Mouse (Mus musculus) forebrain, embryonic 10.5 days (tissue): Measurements from ENCODE around the gene Pigv. TPM values are rescaled to one million over a fixed set of nuclear protein-coding genes. Genes with fewer than 3 reads are reported as not detected.
A peak's percentile ranks its signal among the peaks of the same experiment; 100 is the strongest.

ENCODE experiments used
- DNase-seq: peaks from one replicate; pipeline ENCODE4 v3.0.0-alpha.2; 2017; ENCODE audit warnings: low spot score; ENCODE audit errors: extremely low spot score
- H3K27ac ChIP-seq: fragments of 300-500 bp; sonication (generic); 2 replicates; pipeline ENCODE4 v1.5.1; 2016; ENCODE audit warnings: mild to moderate bottlenecking
- H3K27me3 ChIP-seq: fragments of 300-500 bp; sonication (generic); 2 replicates; pipeline ENCODE4 v1.6.1; 2016; ENCODE audit warnings: mild to moderate bottlenecking; ENCODE audit not compliant: poor library complexity, severe bottlenecking
- H3K36me3 ChIP-seq: fragments of 300-500 bp; sonication (generic); replicated peaks from 2 replicates; pipeline ENCODE4 v1.6.1; 2016; ENCODE audit warnings: mild to moderate bottlenecking, moderate library complexity
- H3K4me1 ChIP-seq: fragments of 300-500 bp; sonication (generic); 2 replicates; pipeline ENCODE4 v1.6.1; 2016
- H3K4me3 ChIP-seq: fragments of 300-500 bp; sonication (generic); 2 replicates; pipeline ENCODE4 v1.5.1; 2016; ENCODE audit warnings: mild to moderate bottlenecking, moderate library complexity
- H3K9me3 ChIP-seq: fragments of 300-500 bp; sonication (generic); 2 replicates; pipeline ENCODE4 v1.6.1; 2016; ENCODE audit warnings: mild to moderate bottlenecking, moderate library complexity
- WGBS: fragments of 180-500 bp; shearing (Covaris S2); methylation state at CpG from one replicate; pipeline ENCODE4 v1.1.7; 2016; 5-methylcytosine and 5-hydroxymethylcytosine counted together
- polyA plus RNA-seq: library from polyadenylated mRNA; unstranded; fragments of >200 nt; fragmentation: Nextera tagmentation; extraction: Ambion mirVana; gene quantifications from 2 replicates; pipeline ENCODE4 v1.2.1, GENCODE M21; 2016

Pigv gene
- polyA plus RNA-seq, 1 experiment from 2014 or later = 17.3 TPM

DNA sequence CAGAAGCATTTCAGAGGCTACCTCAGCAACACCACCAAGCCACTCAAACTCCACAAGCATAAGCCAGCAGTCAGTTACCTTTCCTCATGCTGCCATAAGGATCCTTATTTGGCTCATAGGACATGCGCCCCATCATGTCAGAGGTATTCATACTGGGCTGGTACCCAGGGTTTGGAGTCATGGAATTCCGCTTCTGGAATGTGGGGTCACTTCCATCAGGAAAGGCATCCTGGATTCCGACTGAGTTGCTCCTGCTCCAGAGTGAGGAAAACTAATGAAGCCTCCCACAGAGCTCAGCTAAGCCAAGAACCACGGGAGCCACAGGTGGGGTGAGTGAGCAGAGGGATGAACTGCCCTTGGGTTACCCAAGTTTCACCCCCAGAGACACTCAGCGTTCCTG is 14.7 kb upstream of the Pigv start:
- DNase-seq = no peak
- no peaks in the 10 kb centered on the region for H3K27me3 ChIP-seq
- no peaks in the 10 kb centered on the region for H3K9me3 ChIP-seq
- H3K4me1 ChIP-seq = no peaks in the 10 kb centered on the region
- H3K27ac ChIP-seq = no peak overlapping the region
- H3K36me3 ChIP-seq = peaks cover 100% of the 10 kb centered on the region
- WGBS = 90% methylated on average over 5 of the region's 5 CpGs
- H3K4me3 ChIP-seq = no peak overlapping the region

DNA sequence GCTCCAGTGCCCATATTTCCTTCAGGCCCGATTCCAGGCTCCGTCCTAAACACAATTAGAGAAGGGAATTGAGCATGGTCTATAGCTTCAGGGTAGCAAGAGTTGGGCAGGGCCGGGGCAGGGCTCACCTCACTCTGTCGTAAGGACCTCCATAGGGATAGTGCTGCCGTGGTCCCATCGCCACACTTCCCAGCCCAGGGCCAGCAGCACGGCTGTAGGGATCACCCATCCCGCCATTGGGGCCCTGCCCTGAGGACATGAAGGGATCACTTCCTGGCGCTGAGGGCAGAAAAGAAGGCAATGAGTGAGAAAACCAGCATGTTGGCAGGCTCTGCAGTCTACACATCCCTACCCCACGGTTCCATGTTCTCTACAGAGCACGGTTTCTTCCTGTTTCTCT is 14.1 kb upstream of the Pigv start:
- Histone ChIP-seq H3K4me3 (no peak overlapping the region), H3K27me3 (no peaks in the 10 kb centered on the region), H3K9me3 (no peaks in the 10 kb centered on the region), H3K36me3 (peaks cover 100% of the 10 kb centered on the region), H3K4me1 (no peaks in the 10 kb centered on the region), H3K27ac (no peak overlapping the region)
- WGBS = 93% methylated on average over 11 of the region's 11 CpGs
- DNase-seq = no peak

DNA sequence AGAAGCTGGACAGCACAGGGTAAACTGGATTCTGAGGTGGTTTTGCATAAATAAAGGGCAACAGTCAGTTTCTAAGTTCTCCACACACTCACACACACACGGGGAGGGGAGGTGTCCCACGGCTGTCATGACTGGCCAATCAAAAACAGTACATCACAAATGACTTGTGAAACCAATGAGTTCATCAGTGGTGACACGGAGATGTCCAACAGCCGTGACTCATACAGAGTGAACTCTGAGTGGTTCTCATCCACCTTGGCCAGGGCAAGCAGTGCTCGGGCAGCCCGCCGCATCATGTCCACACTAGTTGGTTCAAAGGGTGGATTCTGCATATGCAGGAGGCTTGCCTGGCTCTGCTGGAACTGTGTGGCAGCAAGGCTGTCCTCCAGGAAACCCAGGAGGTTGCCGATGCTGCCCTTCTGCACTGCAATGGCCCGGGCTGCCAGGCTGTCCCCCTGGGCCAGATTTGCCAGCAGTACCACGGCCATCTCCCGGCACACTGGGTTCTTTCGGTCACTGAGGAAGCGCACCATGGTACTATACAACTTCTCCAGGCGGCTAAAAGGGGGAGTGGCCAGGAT is 7.8 kb upstream of the Pigv start:
- Histone ChIP-seq H3K9me3 (no peaks in the 10 kb centered on the region), H3K27me3 (no peaks in the 10 kb centered on the region), H3K4me1 (peaks cover 32% of the 10 kb centered on the region), H3K36me3 (peaks cover 80% of the 10 kb centered on the region), H3K27ac (no peak overlapping the region), H3K4me3 (no peak overlapping the region)
- 90% methylated on average over 14 of the region's 14 CpGs for WGBS
- no peak for DNase-seq

DNA sequence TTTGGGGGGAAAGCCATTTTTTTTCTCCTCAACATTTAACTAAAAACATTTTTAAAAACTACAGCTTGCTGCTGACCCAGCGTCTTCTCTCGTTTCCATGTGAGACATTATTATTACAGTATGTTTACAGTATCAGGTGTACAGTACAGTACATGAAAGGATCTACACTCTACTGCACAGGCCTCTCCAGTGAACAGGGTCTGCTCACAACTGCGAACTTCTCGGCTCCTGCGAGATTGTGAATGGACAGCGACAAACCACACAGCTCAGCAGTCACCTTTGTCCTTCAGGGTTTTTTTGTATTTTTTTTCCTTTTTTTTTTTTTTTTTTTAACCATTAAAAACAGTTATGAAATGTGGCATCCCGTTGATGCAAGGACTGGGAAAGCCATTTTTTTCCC is 7.2 kb upstream of the Pigv start:
- WGBS = 91% methylated on average over 7 of the region's 7 CpGs
- peaks cover 38% of the 10 kb centered on the region for H3K4me1 ChIP-seq
- peaks cover 74% of the 10 kb centered on the region for H3K36me3 ChIP-seq
- no peaks in the 10 kb centered on the region for H3K9me3 ChIP-seq
- H3K4me3 ChIP-seq = no peak overlapping the region
- no peak for DNase-seq
- no peaks in the 10 kb centered on the region for H3K27me3 ChIP-seq
- no peak overlapping the region for H3K27ac ChIP-seq

DNA sequence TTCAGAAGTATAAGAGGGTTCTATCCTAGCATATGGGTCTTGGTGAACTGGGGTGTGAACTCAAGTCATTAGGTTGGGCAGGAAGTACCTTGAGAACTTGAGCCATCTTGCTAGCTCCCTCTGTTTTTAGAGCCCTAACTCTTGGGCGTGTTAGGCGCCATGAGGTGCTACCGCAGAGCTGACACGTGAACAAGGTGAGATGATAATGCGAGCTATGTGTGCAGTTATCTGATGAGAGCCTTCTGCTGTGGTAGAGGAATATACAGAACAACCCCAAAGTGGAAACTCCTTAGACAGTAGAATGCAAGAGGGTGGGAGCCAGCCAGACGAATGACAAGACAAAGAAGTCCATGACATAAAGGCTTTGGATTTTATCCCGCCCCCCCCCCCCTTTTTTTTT is 4.8 kb upstream of the Pigv start:
- DNase-seq = no peak
- H3K36me3 ChIP-seq = peaks cover 50% of the 10 kb centered on the region
- H3K4me1 ChIP-seq = peaks cover 62% of the 10 kb centered on the region
- H3K27me3 ChIP-seq = no peaks in the 10 kb centered on the region
- 83% methylated on average over 7 of the region's 7 CpGs for WGBS
- H3K9me3 ChIP-seq = no peaks in the 10 kb centered on the region
- H3K4me3 ChIP-seq = no peak overlapping the region
- H3K27ac ChIP-seq = no peak overlapping the region

DNA sequence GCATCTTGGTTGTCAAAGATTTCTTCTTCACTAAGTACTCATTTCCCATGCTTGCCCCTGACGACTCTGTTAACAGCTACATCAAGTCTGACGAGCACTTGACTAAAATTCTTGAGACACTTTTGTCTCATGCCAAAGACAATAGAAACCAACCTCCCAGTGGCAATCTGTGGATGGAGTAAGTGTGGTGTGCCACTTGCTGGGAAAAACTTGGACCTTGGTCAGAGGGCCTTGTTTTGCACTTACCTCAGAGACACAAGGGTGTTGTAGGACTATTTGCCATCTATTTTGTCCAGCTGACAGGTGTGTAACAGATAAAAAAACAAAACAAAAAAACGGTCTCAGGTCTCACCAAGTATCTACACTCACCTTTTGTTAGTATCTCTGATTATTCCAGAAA is 3.7 kb upstream of the Pigv start:
- peak overlapping the region; percentile 96 for H3K27ac ChIP-seq
- no peak for DNase-seq
- WGBS = 34% methylated on average over 3 of the region's 3 CpGs
- H3K36me3 ChIP-seq = peaks cover 39% of the 10 kb centered on the region
- peaks cover 71% of the 10 kb centered on the region for H3K4me1 ChIP-seq
- peak overlapping the region; percentile 29 for H3K4me3 ChIP-seq
- H3K27me3 ChIP-seq = no peaks in the 10 kb centered on the region
- H3K9me3 ChIP-seq = no peaks in the 10 kb centered on the region

DNA sequence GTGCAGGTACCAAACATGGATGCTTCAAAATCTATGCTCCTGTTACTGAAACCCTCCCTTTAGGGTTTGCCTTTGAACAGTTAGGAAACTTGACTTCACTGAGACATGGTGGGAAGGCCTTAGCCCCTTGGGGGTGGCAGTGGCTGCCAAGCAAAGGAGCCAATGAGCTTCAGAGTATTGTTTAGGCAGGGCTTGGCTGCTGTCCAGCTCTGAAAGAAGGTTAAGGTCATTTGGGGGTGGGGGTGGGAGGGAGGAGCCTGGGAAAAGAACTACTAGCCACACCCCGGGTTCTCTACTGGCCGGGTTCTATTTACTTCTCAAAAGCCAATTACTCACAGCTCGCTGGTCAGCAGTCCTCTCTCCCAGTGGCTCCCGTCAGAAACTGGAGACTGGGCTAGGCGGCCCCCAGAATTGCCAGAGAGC is 3.2 kb upstream of the Pigv start:
- Histone ChIP-seq H3K27me3 (no peaks in the 10 kb centered on the region), H3K27ac (peak overlapping the region; percentile 96), H3K36me3 (peaks cover 34% of the 10 kb centered on the region), H3K9me3 (no peaks in the 10 kb centered on the region), H3K4me1 (peaks cover 77% of the 10 kb centered on the region), H3K4me3 (peak overlapping the region; percentile 29)
- 4% methylated on average over 5 of the region's 5 CpGs for WGBS
- DNase-seq = peak; percentile 80

DNA sequence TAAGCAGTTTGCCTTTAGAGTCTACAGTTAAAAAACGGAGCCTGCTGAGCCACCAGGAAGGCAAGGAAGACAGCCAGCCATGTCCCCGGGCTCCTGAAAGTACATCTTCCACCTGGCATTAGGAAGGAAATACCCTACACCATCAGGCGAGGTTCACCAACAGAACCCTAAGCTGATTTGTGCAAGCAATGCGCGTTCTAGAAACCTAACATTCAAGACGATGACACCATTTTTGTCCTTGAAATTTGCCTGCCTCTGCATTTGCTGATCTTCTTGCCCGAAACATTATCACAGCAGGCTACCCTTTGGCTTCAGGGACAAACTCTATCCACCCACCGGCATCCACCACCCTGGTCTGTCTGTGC is 1.9 kb upstream of the Pigv start:
- H3K27ac ChIP-seq = peak overlapping the region; percentile 96; the same call in 1 of the 2 replicates
- H3K36me3 ChIP-seq = peaks cover 21% of the 10 kb centered on the region
- no peak overlapping the region for H3K4me3 ChIP-seq
- DNase-seq = no peak
- no peaks in the 10 kb centered on the region for H3K27me3 ChIP-seq
- H3K4me1 ChIP-seq = peaks cover 87% of the 10 kb centered on the region
- H3K9me3 ChIP-seq = no peaks in the 10 kb centered on the region
- WGBS = 80% methylated on average over 8 of the region's 8 CpGs

DNA sequence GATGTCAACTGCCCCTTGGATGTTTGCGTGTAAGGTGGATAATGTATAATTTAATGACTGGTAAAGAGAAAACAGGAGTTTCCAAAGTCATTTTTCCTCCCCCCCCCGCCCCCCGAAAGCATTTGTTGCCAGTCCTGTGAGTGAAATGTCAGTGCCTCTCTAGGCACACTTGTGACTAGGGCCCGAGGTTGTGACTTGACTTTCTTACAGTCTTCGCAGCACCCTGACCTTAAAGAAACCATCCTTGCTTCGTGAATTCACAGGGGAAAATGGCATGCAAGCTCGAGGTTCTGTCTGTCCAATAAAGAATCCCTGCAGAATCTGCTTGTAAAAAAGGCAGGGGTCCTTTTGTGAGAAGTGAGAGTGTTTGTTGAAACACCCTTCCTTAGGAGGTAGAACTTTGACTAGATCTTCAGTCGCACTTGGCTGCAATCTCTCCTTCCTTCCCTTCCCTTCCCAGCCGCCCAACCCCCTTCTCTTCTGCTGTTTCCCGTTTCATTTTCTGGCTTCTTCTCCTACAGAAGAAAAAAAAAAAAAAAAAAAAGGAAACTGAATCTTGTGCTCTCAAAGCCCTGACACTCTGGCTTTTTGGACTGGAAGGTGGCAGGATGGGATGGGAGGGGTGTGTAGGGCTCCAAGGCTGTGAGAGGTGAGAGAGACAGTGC is 1.4 kb upstream of the Pigv start:
- Histone ChIP-seq H3K27me3 (no peaks in the 10 kb centered on the region), H3K36me3 (peaks cover 15% of the 10 kb centered on the region), H3K27ac (peak overlapping the region; percentile 96), H3K9me3 (no peaks in the 10 kb centered on the region), H3K4me3 (peak overlapping the region; percentile 73; the same call in 1 of the 2 replicates), H3K4me1 (peaks cover 87% of the 10 kb centered on the region)
- no peak for DNase-seq
- WGBS = 54% methylated on average over 10 of the region's 10 CpGs

DNA sequence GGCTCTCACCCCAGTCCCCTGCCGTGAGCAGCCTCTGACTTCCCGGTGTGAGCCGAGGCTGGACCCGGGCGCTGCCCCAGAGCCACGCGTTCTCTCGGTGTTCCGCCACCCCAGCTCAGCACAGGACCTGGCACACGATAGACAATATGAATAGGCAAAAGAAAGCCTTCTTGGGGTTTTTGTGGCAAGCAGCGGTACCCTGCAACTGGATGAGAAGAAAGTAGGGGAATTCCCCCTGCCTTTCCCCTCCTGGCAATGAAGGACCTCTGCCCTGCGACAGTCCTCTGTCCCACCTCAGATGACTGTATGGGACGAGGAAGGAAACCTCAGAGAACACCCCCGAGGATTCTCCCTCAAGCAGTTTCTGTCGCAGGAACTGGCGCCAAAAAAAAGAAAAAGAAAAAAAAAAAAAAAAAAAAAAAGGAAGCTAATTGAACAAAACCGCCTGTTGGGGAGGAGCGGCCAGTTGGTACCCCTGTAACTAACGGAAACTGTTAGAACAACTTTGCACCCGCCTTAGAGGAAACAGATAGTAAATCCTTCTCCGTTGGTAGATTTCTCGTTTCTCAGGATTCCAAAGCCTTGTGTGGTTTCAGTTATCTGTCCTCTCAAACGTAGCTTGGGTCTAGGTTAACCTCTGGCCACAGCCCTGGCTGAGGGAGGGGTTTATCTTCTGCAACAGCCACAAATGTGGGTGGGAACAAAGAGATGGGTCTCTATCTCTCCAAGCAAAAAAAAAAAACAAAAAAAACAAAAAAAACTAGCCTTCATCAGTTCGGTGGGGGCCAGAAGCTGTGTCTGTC is 599 bp upstream of the Pigv start:
- WGBS = 7% methylated on average over 24 of the region's 24 CpGs
- H3K36me3 ChIP-seq = peaks cover 11% of the 10 kb centered on the region
- H3K4me3 ChIP-seq = peak overlapping the region; percentile 73
- no peaks in the 10 kb centered on the region for H3K9me3 ChIP-seq
- no peak for DNase-seq
- no peaks in the 10 kb centered on the region for H3K27me3 ChIP-seq
- H3K27ac ChIP-seq = peak overlapping the region; percentile 96
- peaks cover 82% of the 10 kb centered on the region for H3K4me1 ChIP-seq

DNA sequence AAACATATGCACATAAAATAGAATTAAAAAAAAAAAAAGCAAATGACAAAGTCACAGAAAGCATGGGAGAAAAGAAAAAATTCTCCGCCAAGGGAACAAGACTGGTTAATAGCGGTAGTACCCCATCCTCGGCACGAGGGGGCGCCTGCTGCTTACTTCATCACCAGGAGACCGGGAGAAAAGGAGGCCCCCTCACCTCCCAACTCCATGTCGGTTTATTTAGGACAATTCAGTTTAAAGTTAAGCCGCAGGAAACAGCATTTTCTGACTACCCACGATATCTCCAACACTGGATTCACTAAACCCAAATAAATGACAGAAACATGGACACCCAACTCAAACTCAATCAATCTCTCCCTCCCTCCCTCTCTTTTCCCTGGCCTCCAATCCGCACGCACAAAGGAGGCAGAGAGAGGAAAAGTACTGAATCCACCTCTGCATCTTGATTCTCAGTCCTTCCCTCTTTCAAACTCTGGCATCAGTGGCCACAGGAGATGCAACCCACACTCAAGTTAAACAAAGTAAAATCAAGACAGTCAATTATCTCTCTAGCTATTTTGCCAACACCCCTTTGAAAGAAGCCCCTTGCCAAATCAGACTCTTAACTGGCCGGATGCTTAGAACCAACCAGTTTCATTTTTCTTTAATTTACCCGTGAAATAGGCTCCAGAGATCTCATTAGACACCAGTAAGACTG is 1.1 kb downstream of the Pigv start:
- WGBS = 5% methylated on average over 13 of the region's 13 CpGs
- peak overlapping the region; percentile 73 for H3K4me3 ChIP-seq
- H3K9me3 ChIP-seq = no peaks in the 10 kb centered on the region
- H3K36me3 ChIP-seq = peaks cover 13% of the 10 kb centered on the region
- peak overlapping the region; percentile 96 for H3K27ac ChIP-seq
- peak; percentile 83 for DNase-seq
- H3K4me1 ChIP-seq = peaks cover 66% of the 10 kb centered on the region
- H3K27me3 ChIP-seq = no peaks in the 10 kb centered on the region

DNA sequence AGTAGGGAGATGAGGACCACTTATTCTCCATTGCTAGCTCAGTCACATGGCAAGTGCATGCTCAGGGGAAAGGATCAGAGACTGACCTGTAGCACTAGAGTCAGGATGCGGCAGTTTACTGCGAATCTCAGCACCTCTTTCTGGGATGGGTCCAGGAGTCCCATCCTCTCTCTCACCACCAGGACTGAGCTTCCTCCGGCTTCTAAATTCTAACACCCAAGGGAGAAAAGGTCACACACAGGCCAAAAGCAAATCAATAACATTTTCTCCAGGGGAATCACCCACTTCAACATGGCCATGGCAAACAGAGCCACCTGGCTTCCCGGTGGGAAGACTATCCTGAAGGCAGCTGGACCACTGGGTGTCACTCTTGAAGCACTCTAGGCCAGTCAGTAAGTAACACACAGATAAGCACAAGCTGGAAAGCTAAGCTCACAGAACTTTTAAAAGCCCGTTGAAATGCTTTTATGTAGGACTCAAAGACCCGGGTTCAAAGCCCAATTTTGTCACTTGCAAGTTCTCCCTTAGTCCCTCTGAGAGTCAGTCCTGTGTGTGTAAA is 2.7 kb downstream of the Pigv start:
- Histone ChIP-seq H3K36me3 (peaks cover 22% of the 10 kb centered on the region), H3K4me3 (no peak overlapping the region), H3K27ac (no peak overlapping the region), H3K4me1 (peaks cover 60% of the 10 kb centered on the region), H3K27me3 (no peaks in the 10 kb centered on the region), H3K9me3 (no peaks in the 10 kb centered on the region)
- WGBS = 74% methylated on average over 6 of the region's 6 CpGs
- no peak for DNase-seq
